Mouse (Mus musculus): Measurements from ENCODE around the gene Cdon.
"Not testable (repeated sequence)": the region's sequence is repeated elsewhere in the genome, so short reads cannot be mapped to it uniquely, and the experiment has no call there.

Cdon gene

DNA sequence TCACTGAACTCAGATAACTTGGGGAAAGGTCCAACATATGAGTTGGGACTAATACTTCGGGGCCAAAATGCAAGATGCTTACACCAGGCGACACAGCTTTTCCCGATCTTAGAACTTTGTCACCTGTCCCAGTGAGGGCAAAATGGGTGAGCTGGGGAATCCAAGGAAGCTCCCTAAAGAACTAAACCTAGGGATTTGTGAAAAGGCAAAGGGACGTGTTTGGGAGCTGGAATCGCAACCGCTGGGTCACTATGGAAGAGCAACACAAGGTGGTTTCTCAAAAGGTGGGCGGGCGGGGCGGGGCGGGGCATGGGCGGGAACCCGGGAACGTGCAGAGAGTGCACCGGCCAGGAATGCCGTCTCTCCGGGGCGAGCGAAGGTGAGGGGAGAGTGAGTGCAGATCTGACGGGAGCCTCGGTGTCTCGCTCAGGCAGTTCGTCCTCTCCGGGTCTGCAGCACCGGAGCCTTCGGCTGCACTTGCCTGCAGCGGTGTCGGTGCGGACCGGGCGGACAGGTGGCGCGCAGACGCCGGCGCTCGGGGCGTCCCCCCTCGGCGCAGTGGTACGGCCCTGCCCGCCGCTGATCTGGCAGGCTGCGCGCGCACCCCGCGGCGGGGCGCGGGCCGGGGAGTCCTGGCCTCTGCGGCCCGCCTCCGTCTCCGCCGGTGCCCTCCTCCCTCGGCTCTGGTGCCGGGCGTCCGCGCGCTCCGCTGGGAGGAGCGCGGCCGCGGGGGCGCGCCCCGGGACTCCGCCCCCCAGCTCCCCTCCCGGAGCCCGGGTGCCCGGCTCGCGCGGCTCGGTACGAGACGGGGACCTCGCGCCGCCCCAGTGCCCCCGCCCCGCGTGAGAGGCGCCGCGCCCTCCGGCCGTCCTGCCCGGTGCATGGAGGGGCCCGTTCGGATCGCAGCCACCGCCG lies at the start of gene Cdon:
Gene Cdon, plus strand, starts transcription at position 324 of the 915 bp plus-strand sequence.
- DNase-seq (ENCODE audit: extremely low spot score, low spot score), result peak; percentile 89

- peak; percentile 77 for DNase-seq (ENCODE audit: extremely low spot score, low spot score)
These were observed 48.4 kb upstream of the Cdon start for GRCm38 (mm10) chr9:35372324-35373101.

DNA sequence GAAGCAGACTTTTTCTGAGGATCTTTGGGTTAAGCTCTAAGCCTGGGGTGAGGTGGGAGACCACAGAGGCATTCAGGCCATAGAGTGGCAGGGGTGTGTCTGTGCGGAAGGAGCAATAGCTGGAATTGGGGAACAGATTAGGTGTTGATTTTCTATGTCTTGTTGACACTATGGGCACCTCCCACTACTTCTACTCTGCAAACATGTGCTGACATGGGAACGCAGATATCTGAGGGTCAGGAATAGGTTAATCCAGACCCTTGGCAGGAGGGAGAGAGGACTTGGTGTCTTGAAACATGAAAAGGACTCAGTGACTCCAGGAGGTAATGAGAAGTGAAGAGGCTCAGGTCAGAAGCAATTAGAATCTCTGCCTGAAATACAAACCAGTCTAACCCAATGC lies 43.0 kb upstream of the Cdon start:
- DNase-seq (ENCODE audit: extremely low spot score, low spot score), result no peak

GRCm38 (mm10) chr9:35378991-35379390 lies 41.9 kb upstream of the Cdon start:
- DNase-seq (ENCODE audit: extremely low spot score, low spot score), result peak; percentile 29

DNA sequence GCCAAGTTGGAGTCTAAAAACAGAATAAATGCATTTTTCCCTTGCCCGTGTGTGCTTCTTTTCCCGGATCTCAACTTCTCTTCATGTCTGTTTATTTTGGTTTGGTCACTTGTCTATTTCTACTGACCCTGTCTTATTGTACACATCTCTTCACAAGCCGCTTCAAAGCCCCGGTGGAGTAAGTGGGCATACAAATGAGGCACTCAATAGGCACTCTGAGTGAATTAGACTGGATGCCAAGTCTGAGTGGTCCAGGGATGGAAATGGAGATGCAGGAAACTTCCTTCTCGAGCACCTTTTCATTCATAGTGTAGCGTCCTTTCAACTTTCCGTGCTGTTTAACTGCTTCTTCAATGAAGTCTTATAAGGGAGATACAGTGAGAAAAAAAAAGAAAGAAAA lies 21.0 kb upstream of the Cdon start:
- DNase-seq (ENCODE audit: extremely low spot score, low spot score), result no peak

DNA sequence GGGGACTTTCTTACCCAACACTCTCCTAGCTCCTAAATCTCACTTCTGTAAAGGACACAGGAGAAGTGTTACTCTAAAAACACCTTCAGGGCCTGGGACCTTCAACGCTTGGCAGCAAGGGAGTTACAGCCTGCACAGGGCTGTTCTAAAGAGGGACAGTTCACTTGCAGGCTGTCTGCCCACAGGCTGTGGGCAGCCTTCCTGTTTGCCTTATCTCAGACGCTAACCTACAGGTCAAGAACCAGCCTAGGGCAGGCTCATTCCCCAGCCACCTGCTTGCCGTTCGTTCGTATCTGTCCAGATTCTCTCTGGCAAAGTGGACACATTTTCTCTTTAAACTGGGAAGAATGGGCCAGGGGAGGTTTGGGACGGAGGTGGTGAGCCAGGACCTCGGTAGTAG lies 20.5 kb upstream of the Cdon start:
- DNase-seq (ENCODE audit: extremely low spot score, low spot score), result no peak

DNA sequence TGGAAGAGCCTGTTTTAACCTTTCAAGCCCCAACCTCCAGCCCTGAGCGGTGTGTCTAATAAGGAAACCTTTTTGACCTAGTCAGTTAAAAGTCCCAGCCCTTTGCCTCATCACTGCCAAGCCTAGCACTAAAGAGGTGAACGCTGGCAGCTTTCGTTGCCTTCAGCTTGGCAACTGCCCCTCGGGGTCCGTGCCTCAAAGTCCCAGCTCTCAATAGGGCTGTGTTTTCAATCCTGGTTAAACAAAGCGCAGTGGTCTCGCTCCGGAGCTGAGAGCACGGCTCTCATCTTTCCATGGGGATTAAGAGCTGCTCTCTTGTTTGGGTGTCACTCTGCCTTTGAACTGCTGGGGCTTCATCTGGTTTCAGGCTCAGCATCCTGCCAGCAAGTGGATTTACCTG lies 20.1 kb upstream of the Cdon start:
- no peak for DNase-seq (ENCODE audit: extremely low spot score, low spot score)

GRCm38 (mm10) chr9:35402584-35402991 lies 18.3 kb upstream of the Cdon start:
- DNase-seq (ENCODE audit: extremely low spot score, low spot score), result no peak

GRCm38 (mm10) chr9:35403490-35403889 lies 17.4 kb upstream of the Cdon start:
- DNase-seq (ENCODE audit: extremely low spot score, low spot score), result no peak

GRCm38 (mm10) chr9:35405038-35405905 lies 15.7 kb upstream of the Cdon start:
- DNase-seq (ENCODE audit: extremely low spot score, low spot score), result no peak

DNA sequence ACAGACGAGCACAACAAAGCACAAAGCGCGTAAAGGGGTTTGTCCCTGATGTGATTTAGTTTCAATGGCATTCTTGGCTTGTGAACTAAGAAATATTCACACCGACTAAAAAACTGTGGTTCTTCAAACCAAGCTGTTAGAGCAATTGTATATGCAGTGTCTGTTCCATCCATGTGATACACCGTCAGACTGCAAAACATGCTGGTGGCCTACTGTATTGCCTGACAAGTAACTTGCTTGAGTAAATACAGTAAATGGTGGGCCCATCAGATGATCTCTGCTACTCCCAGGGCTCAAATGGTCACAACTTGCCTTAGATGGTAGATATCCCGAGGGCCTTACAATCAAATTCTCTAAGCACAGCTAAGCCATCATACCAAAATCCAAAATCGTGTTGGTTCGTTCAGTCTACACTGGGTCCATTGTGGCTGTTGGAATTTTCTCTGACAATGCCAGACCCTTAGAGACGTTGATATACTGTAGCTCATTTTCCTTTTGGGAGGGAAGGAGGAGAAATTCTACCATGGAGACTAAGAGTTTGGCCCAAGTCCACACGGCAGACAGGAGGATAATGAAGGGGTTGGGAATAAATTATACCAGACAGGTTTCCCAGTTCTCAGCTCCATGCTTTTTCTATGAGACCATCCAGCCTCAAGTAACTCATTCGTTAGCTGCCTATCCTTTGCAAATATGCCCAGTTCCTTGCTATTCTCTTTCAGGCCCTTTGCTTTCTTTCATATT lies 9.5 kb upstream of the Cdon start:
- DNase-seq (ENCODE audit: extremely low spot score, low spot score), result no peak

DNA sequence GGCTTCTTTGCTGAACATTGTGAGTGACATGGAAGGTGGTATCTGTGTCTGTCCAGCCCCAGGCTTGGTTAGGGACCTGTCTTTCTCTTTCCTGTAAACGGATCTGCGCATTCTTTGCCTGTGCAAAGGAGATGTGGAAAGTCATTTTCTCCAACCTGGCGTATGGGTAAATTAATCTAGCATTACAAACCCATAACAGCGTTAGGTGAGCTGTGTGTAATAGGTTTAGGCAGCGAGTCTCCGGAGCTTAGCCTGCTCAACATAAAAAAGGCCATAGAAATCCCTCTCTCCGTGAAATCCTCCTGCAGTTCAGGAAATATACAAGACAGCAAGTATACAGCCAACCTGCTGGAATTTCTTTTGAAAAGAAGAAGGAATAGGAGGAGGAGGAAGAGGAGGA lies 9.0 kb upstream of the Cdon start:
- DNase-seq (ENCODE audit: extremely low spot score, low spot score), result no peak

DNA sequence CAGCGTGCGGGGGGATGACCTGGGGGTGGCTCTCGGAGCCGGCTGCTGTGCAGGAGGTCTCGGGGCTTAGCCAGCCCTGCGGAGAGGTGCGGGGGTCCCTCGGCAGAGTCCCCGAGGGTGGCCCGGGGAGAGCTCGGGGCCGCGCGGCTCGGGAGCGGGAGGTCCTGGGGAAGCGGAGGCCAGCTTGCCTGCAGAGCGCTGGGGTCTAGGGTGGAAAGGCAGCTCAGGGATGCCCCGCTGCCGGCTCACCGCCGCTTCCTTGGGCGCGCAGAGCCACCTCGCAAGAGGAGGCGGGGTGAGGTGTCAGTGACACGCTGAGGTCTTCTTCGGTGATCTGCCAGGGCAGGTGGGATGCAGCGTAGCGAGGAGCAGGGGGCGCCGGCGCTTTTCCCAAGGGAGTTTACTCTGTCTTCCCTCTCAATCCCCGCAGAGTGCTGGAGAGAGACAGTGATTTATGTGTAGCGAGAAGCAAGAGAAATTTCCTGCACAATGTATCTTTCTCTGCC lies 855 bp downstream of the Cdon start:
- DNase-seq (ENCODE audit: extremely low spot score, low spot score), result peak; percentile 87

DNA sequence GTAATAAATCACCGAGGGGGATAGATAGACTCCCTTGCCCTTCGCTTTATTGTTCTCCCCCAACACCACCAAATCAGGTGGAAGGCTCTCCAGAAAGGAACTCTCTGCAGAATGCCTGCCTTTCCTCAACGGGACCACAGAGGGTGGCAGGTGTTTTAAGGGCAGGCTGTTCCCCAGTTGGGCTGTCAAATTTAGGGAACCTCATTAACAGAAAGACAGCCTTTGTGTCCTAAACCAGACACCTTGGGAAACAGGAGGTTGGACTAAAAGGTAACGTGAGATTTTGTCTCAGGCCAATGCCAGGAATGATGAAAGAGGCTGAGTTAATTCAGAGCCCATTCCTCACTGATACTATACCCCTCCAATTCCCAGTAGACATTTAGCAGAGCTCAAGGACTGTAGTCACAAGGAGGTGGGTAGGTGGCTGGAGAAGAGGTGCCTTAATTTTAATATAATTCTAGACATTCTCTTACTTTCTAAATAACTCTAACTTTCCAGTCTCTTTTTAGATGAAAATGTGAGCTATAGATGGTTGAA lies 1.5 kb downstream of the Cdon start:
- DNase-seq (ENCODE audit: extremely low spot score, low spot score), result peak; percentile 38

GRCm38 (mm10) chr9:35423265-35423664 lies 2.3 kb downstream of the Cdon start:
- DNase-seq (ENCODE audit: extremely low spot score, low spot score), result peak; percentile 33

DNA sequence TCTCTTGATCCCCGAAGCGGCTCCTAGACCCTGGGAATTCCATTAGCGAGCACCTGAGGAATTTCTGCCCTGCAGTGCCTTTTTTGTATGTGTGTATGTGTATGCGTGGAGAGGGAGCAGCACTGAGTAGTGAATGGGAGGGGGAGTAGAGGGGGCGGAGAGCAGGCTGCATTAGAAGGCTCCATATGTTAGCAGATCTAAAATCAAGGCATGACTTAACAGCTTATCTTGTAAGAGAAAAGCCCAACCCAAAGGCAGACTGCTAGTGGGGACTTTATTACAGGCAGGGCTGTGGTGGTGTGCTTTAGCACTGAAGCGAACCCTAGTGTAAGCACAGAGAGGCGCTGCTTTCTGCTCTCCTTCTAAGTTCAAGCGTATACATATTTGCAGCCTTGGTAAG lies 3.7 kb downstream of the Cdon start:
- DNase-seq (ENCODE audit: extremely low spot score, low spot score), result peak; percentile 55

DNA sequence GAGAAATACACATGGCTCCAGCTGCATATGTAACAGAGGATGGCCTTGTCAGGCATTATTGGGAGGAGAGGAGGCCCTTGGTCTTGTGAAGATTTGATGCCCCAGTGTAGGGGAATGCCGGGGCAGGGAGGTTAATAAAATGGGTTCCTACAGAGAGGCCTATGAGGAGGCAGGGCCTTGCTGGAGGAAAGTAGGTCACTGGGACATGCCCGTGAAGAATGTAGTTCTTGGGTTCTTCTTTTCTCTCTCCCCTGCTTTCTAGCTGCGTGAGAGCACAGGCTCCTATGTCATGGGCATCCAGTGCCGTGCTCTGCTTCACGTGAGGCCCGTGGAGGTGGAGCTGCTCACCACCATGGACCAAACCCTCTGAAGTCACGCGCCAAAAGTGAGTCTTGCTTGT lies 9.5 kb downstream of the Cdon start:
- no peak for DNase-seq (ENCODE audit: extremely low spot score, low spot score)

GRCm38 (mm10) chr9:35431396-35431795 lies 10.5 kb downstream of the Cdon start:
- DNase-seq (ENCODE audit: extremely low spot score, low spot score), result no peak

DNA sequence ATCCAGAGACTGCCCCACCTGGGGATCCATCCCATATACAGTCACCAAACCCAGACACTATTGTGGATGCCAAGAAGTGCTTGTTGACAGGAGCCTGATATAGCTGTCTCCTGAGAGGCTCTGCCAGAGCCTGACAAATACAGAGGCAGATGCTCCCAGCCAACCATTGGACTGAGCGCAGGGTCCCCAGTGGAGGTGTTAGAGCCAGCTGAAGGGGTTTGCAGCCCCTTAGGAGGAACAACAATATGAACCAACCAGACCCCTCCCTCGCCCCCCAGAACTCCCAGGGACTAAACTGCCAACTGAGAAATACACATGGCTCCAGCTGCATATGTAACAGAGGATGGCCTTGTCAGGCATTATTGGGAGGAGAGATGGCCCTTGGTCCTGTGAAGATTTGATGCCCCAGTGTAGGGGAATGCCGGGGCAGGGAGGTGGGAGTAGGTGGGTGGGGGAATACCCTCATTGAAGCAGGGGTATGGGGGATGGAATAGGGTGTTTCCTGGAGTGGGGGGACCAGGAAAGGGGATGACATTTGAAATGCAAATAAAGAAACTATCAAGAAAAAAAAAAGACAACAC lies 11.9 kb downstream of the Cdon start:
- DNase-seq (ENCODE audit: extremely low spot score, low spot score), result not testable (repeated sequence)

DNA sequence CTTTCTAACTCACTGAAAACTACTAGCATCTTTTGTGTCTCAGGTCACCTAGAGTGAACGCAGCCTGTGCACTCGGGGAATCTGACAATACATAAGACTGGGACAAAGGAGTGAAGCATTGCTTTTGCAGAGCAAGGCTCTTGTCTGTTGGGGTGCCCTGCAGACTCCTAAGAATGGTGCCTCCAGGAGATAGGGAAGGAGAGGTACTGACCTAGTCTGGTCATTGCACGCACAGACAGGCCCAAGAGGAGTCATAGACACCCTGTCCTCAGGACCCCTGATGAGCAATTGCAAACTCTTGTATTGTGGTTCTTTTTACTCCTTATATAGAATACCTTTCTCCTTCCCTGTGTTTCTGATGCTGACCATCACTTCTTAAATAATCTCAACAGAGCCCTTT lies 13.4 kb downstream of the Cdon start:
- DNase-seq (ENCODE audit: extremely low spot score, low spot score), result no peak
